Mouse (Mus musculus): ENCODE measurements at regions not wholly inside any gene's neighbourhood (a gene's known extent, or its start where the extent isn't known, plus 50 kb on each side); places are given as distances from the start of the nearest gene placed in this dataset.

GRCm38 (mm10) chr10:45983671-45984335, 406.2 kb downstream of the Hace1 start:
- DNase-seq, result no peak

DNA sequence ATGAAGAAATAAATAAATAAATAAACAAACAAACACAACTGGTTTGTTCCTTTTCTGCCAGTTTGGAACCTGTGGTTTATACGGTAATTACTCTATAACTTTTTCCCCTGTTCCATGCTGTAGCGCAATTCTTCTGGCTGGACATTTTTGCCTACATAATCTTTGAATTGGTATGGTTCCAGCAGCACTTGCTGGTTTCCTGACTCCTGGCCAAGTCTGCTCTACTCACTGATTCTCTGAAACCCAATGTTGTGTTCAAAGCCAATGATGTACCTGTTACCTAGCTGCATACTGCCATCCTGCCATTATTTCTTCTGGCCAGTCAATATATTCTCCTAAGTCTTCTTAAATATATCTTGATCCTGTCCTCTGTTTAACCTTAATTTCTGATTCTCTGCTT, 408.7 kb downstream of the Hace1 start:
- no peak for DNase-seq

DNA sequence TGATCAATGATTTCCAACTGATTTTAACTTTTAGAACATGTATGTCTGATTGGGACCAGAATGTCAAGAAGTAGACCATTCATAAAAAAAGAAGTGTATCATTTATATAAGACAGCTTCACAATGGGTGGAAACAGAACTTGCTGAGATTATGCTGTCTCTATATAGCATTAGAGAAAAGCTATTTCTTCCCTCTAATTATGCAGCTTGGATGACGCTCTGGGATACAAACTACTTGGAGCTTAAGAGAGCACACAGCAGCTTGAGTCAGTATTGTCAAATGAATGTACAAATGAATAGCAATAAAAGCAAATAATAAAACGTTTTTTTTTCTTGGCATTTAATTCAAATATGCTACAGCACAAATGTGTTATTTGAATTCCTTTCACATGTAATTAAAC, 428.7 kb downstream of the Hace1 start:
- no peak for DNase-seq

DNA sequence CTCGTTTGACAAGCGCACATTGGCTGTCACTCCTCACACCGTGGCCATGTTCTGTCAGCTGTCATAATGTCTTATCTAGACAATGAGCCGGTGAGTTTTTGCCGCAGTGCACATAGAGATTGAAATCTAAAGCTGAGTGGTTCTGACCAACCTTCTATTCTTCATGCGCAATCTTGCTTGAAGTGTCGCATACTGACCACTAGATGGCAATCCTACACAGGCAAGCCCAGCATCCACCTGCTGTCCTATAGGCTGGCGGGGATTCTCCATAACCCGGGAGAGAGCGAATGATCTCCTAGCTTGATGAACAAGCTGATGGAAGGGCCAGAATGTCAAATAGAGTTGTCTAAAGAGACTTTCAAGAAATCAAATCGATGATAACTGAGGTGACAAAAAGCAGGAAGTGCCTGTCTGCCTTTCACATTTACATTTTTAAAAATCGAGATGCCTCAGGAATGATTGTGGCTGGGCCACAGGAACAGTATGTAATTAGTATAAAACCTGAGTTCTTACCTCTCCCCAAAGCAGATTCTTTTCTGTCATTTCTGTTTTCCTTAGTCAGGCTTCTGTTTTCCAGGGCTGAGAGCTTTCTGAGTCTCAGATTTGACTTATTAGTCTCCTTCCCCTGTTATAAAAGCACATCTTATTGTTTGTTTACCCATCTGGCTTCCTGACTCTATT, 434.4 kb downstream of the Hace1 start:
- peak; percentile 28 for DNase-seq

DNA sequence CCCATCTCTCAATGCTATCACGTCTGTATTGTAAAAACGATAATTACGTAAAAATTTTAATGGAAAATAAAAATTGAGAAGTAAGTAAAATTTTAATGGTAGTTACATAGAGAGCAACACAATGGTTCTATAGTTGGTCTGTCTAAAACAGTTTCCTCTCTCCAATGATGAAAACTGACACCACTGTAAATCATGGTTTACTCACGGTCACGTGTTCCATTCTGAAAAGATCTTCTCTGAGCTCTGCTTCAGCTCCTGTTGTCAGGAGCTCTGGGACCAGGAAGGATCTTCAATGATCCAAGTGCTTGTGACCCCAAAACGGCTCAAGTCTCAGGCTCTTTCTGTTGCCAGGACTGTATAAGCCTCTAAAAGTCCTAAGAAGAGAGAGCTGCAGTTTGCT, 435.0 kb downstream of the Hace1 start:
- no peak for DNase-seq

DNA sequence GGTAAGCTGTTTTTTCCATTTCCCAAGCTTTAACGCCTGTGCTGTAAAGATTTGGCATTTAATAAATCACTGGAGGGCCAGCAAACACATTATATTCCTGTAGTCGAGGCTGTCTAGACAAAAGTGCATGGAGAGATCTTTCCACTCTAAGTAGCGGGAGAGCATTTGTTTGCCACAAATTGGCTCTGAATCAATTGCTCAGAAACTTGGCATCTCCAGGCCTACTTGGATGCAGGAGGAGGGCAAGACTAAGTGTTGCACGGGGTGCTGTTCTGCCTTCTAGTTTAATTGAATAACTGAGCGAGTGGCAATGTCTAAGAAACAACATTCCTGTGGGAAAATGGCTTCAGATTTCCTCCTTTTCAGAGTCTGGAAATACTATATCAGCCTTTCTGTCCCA, 438.7 kb downstream of the Hace1 start:
- no peak for DNase-seq

DNA sequence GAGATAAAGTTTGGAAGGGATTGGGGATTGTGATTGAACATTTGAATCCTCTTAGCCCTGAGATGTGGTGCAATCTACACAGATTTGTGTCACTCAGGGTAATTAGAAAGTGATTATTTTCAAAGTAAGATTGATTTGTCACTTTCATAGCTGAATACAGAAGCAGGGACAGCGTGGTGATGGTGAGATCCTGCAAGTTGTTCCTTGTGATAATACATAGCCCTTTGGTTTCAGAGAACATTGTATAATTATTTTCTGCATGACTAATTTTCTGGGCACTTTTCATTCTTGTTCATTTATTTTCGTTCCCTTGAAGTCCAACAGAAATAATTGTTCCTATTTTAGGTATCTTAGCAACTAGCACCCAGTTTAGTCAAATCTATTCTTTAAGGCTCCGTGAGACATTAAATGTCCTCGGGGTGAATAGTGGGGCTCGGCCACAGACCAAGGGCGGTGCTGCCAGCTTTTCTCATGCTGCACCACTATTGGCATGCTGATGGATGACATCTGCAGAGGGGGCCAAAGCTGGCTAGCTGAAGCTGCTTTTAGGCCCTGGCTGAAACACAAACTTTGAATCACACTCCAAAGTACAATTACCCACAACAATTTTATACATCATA, 468.0 kb downstream of the Hace1 start:
- no peak for DNase-seq

DNA sequence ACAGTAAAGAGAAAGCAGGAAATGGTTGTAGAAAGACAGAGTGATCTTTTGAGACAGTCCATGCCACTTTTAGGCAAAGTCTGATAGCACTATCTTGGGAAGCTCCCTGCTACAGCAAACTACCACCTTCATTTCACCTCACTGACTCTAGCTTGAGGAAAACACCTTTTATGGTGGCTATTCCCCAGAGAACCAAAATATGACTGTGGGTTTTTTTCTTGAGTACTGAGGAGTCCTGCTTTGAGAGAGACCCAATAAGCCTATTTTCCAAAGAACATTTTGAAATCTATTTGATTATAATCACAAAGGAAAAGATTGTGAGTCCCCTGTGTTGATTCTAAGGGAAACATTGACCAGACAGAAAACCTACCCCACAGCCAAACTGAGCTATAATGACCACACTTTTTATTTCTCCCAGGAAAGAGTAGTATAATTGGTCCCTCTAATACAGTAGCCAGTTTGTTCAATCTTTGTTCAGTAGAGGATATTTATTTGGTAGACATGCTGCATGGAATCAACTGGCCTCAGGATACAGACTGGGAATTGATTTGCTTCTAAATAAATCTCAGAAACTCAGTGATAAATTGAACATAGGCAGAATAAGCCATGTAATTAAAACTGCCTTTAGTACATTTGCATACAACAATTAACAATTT, 468.6 kb downstream of the Hace1 start:
- no peak for DNase-seq

DNA sequence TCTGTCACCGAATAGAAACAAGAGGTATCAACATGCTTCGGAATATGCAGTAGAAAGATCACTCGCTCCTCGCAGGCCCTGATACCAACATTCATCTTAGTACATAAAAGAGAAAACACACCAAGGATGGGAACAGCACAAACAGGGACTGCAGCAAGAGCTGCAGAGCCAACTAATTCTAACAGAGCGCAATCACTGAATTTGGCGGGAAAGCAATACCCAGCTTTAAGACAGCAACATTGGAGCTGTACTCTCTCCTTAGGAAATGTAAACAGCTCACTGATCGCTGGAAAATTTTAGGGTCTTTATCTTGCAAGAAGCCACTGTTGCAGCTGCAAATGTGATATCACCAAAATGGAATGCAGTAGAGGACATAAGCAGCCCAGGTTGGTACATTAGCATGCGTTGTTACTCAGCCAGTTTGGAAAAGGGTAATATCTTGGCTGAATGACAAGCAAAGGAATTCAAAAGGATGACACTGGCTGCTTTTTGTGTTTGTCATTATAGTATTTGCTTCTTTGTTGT, 469.3 kb downstream of the Hace1 start:
- DNase-seq, result no peak

- DNase-seq, result no peak
Observed at GRCm38 (mm10) chr10:46047591-46047990, 470.0 kb downstream of the Hace1 start.

DNA sequence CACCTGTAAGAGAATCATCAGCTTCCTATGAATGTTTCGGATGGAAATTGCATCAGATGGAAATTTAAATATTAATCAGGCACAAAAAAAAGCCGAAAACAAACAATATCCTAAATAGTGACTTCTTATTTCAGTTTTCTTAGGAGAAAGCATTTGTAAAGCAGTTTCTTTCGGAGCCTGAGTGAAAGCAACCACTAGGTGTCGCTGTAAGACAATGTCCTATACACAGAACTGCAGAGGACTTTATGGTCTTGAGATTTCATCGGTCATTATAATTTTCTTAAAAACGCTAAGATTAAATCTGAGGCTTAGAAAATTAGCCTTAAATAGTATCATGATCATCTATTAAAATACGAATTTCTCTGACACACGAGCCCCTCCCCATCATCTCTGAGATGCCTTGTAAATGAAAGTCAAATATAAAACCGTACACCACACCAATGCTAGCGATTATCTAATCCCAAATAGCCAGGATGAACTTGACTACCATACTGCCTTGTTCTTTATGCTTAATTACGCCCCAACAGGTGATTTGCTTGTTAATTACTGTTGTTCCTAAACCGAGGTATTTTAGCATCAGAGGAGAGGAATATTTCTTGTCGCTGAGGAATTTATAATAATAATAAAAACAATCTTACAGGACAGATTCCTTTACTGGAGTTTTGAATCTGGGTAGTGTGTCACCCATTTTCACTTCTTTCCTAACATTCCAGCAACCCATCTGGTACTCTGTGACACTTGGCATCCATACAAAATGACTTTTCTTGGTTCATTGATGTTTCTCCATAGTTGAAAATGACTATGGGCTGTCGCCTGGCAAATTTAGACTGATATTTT, 480.0 kb downstream of the Hace1 start:
- peak; percentile 50 for DNase-seq

DNA sequence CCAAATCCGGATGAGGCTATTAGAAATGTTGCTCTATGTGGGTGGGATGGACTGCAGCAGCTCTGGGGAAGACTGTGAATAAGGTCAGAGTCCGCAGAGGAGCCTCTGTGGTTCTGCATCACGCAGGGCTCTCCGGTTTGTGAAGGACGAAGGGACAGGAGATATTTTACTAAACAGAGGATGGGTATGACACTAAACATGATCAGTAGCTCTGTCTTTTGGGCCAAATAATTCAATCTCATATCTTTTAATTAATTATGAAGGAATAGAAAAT, 480.5 kb downstream of the Hace1 start:
- no peak for DNase-seq

- no peak for DNase-seq
Observed at GRCm38 (mm10) chr10:46059285-46059684, 481.7 kb downstream of the Hace1 start.

- DNase-seq, result no peak
Observed at GRCm38 (mm10) chr10:46063831-46064230, 486.2 kb downstream of the Hace1 start.

- no peak for DNase-seq
Observed at GRCm38 (mm10) chr10:46070766-46071165, 493.1 kb downstream of the Hace1 start.

DNA sequence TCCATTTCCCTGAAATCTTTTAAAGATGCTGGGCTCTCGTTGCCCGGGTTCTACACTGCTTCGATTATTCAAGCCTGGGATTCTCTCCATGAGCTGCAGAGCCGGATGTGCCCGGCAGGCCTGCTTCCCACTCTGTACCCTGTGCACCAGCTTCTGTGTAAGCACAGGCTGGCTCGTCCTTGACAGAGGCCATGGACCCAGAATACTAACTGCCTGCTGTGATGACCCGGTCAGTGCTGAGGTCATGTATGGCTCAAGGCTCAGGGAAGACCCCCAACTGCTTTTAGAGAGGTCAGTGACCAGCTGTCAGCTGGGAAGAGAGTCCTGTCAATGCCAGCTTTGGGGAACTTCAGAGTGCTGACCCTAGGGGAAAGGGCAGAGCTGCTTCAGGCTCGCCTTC, 493.6 kb downstream of the Hace1 start:
- no peak for DNase-seq

DNA sequence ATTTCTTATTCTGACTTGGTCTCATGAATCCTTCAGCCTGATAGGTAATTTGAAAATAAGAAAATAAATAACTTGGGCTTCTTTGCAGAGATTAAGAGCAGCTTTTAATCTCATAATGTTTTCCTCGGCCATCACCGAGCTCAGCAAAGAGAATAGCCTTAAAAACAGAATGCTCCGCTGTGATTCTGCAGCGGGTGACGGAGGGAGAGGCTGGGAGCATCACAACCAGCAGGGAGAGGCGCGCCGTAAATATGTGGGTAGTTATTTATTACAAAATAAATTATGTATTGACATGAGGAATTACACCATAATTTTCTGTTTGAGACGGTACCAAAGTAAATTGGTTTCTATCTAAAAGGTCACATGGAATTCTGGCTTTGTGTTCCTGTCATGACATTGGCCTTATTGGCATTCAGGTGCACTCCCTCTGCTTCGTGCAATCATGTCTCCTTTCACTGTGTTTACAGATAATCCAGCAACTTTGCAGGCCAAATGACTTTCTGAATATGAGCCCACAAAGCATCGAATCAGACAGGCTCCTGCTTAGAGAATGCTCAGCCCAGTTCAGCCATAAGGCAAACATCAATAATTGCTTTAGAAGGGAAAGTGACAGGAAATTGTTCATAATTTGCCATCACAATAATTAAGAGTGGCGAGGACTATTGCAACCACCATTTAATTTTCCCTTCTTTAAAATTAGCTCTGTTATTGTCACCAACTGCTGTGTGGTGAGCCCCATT, 494.4 kb downstream of the Hace1 start:
- no peak for DNase-seq

DNA sequence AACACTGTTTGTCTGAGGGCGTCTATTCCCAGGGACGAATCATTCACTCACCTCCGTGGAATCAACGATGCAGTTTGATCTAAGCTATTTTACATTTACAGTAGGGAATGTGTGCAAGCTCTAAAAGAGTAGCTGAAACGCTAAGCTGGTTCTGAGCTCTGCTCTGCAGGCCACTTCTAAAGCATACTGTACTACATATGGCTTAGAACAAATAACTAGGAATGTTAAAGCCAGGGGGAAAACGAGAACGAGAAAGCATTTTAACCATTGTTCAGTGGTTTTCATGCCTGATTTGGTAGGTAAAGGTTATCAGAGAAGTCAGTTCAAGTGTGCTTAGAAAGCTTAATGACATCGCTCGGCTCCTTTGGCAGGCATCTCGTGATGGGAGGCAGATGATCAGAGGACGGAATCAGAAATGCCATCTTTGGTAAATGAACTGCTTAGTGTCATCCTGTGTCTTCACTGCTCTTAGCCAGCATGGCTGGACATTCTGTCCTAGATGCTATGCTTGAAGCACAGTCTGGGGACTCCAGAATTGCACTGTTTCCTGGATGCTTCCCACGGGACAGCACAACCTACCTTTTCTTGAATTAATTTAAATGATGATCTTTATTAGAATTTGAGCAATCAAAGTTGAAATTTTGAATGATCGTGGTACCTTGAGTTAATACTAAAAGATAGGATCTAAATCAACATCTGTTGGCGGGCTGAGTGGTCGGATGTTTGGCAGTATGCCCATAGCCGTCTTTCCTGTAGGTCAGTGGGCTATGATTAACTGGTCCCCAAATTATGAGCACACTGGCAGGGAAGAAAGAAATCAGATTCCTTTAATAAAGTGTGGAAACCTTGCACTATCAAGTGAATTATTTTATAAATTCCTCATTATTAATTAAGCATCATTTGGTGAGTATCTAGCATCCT, 495.2 kb downstream of the Hace1 start:
- DNase-seq, result no peak

DNA sequence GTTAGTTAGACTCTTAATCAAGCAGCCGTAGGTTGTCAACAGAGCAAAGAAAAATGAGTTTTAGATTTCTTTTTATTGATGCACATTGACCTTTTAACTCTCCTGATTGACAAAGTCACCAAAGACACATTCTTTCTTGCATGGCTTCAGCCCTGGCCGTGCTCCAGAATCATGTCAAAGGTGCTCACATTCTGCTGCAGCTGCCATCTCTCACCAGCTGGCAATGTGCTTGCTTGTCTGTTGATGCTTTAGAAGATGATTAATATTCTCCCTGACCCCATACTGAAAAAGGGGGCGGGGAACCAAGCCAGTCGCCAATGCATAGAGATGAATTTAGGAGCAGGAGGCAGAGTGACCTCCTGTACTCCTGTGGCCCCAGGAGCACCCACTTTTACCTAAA, 510.1 kb downstream of the Hace1 start:
- DNase-seq, result no peak

DNA sequence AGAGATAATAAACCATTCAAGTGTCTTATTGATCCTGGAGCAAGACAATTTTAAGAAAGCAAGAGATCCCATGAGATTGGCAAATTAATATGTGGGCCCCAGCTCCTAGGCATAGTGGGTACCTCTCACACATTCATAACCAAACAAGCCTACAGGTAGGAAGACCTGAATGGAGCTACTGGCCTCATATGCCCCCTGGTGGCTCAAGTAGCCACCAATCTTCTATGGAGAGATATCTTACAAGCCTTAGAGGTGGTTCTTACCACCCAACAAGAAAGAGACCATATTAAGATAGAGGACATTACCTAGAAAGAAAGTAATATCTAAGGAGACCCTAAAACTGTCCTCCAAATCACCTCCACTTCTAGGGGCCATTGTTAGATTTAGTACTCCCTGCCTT, 523.2 kb downstream of the Hace1 start:
- DNase-seq, result no peak

DNA sequence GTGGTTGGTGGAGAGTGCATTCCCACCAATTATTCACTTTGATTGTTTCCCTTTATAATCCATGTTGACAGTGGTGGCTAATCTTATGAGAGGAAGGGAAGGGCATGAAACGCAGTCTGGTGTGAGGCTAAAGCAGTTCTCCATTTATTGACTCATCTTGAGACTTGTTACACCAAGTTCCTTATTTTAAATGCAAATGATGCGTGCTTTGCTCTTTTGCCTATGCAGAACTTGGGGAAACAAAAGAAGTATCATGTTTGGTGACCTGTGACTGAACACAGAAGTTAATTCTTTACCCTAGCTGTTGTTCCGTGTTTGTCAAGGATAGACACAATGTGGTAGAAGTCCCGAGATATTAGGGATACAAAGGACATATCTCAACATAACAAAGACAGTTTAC, 531.2 kb downstream of the Hace1 start:
- no peak for DNase-seq
